Mouse (Mus musculus): ENCODE measurements around the gene Naa40. TPM values are rescaled to one million over a fixed set of nuclear protein-coding genes. Genes with fewer than 3 reads are reported as not detected.

The Naa40 gene
- total RNA-seq, 1 experiment from 2014 or later: 34.2 TPM

GRCm38 (mm10) chr19:7265478-7266191 is 24.7 kb upstream of the Naa40 start:
- no peak for DNase-seq

- no peak for DNase-seq
Measured at GRCm38 (mm10) chr19:7264766-7265331, 23.9 kb upstream of the Naa40 start.

- DNase-seq: peak; percentile 88
Measured at GRCm38 (mm10) chr19:7264088-7264765, 23.2 kb upstream of the Naa40 start.

- no peak for DNase-seq
Measured at GRCm38 (mm10) chr19:7262592-7262991, 21.6 kb upstream of the Naa40 start.

GRCm38 (mm10) chr19:7261964-7262363 is 21.0 kb upstream of the Naa40 start:
- no peak for DNase-seq

- DNase-seq: no peak
Measured at GRCm38 (mm10) chr19:7261476-7261875, 20.5 kb upstream of the Naa40 start.

- DNase-seq: no peak
Measured at GRCm38 (mm10) chr19:7257881-7258280, 16.9 kb upstream of the Naa40 start.

GRCm38 (mm10) chr19:7246021-7246420 is 5.0 kb upstream of the Naa40 start:
- no peak for DNase-seq

GRCm38 (mm10) chr19:7240291-7240690 is 692 bp downstream of the Naa40 start:
- no peak for DNase-seq

- DNase-seq: no peak
Measured at GRCm38 (mm10) chr19:7239574-7239973, 1.4 kb downstream of the Naa40 start.

GRCm38 (mm10) chr19:7236742-7237141 is 4.2 kb downstream of the Naa40 start:
- no peak for DNase-seq

- no peak for DNase-seq
Measured at GRCm38 (mm10) chr19:7236011-7236410, 5.0 kb downstream of the Naa40 start.

GRCm38 (mm10) chr19:7235461-7235860 is 5.5 kb downstream of the Naa40 start:
- DNase-seq: no peak

GRCm38 (mm10) chr19:7234537-7235221 is 6.3 kb downstream of the Naa40 start:
- peak; percentile 75 for DNase-seq

- no peak for DNase-seq
Measured at GRCm38 (mm10) chr19:7226511-7226914, 14.5 kb downstream of the Naa40 start.

- DNase-seq: no peak
Measured at GRCm38 (mm10) chr19:7225096-7225690, 15.8 kb downstream of the Naa40 start.

GRCm38 (mm10) chr19:7224253-7224652 is 16.7 kb downstream of the Naa40 start:
- DNase-seq: no peak

GRCm38 (mm10) chr19:7223488-7223887 is 17.5 kb downstream of the Naa40 start:
- DNase-seq: no peak

GRCm38 (mm10) chr19:7222196-7222595 is 18.8 kb downstream of the Naa40 start:
- no peak for DNase-seq

GRCm38 (mm10) chr19:7218753-7219152 is 22.2 kb downstream of the Naa40 start:
- DNase-seq: no peak

GRCm38 (mm10) chr19:7217926-7218267 is 23.1 kb downstream of the Naa40 start:
- no peak for DNase-seq

GRCm38 (mm10) chr19:7217162-7217925 is 23.6 kb downstream of the Naa40 start, which contains the start of gene Cox8a:
Gene Cox8a (minus strand): TSS chr19:7217616.
- DNase-seq: peak; percentile 95
